Mouse (Mus musculus) C2C12 (cell line): ENCODE data around the gene Pde10a.

Experiments used
- CEBPB ChIP-seq: IDR thresholded peaks from one replicate; pipeline ENCODE4 v1.6.1; 2011; ENCODE audit warnings: low read depth, mild to moderate bottlenecking, control low read depth, moderate library complexity
- CTCF ChIP-seq: IDR thresholded peaks from one replicate; pipeline ENCODE4 v1.5.1; 2011; ENCODE audit not compliant: control insufficient read depth, insufficient read depth, insufficient read length
- FOSL1 ChIP-seq: IDR thresholded peaks from one replicate; pipeline ENCODE4 v1.8.0; 2011; ENCODE audit warnings: mild to moderate bottlenecking, low read length; ENCODE audit not compliant: poor library complexity, insufficient read depth, severe bottlenecking
- MAX ChIP-seq: IDR thresholded peaks from one replicate; pipeline ENCODE4 v1.6.1; 2011; ENCODE audit warnings: mild to moderate bottlenecking, control low read depth
- MYOD1 ChIP-seq: IDR thresholded peaks from one replicate; pipeline ENCODE4 v1.6.1; 2011; ENCODE audit warnings: low read depth; ENCODE audit not compliant: control insufficient read depth, insufficient read length
- MYOG ChIP-seq: IDR thresholded peaks from one replicate; pipeline ENCODE4 v1.6.1; 2011; ENCODE audit not compliant: control insufficient read depth, insufficient read length; ENCODE audit errors: extremely low read depth
- USF1 ChIP-seq: IDR thresholded peaks from one replicate; pipeline ENCODE4 v1.6.1; 2011; ENCODE audit warnings: low read depth, mild to moderate bottlenecking, control low read depth, moderate library complexity

- TF ChIP-seq CTCF (no peak), USF1 (no peak), MYOG (no peak), MAX (no peak), FOSL1 (no peak), CEBPB (no peak), MYOD1 (no peak)
Observed at GRCm38 (mm10) chr17:8974823-8975397, 449.7 kb downstream of the Pde10a start.
